Mouse (Mus musculus) cerebellum, adult 2 months (tissue): Measurements from ENCODE around the gene Muc13. TPM values are rescaled to one million over a fixed set of nuclear protein-coding genes. Genes with fewer than 3 reads are reported as not detected.

ENCODE experiments used
- DNase-seq, 2 experiments: peaks; one replicate each; pipeline ENCODE4 v3.0.0; 2021
- H3K27ac ChIP-seq: fragments of 200-500 bp; 2 replicates; pipeline ENCODE4 v1.5.1; 2012; ENCODE audit warnings: low read length, control low read depth, inconsistent platforms; ENCODE audit not compliant: insufficient read depth
- H3K27me3 ChIP-seq: fragments of 200-500 bp; 2 replicates; pipeline ENCODE4 v1.6.1; 2012; ENCODE audit warnings: inconsistent platforms, mild to moderate bottlenecking, low read length, moderate library complexity; ENCODE audit not compliant: control insufficient read depth, insufficient read depth
- H3K4me1 ChIP-seq: fragments of 200-500 bp; 2 replicates; pipeline ENCODE4 v1.6.1; 2011; ENCODE audit warnings: low read length; ENCODE audit not compliant: control insufficient read depth, insufficient read depth
- H3K4me3 ChIP-seq: fragments of 200-500 bp; replicated peaks from 2 replicates; pipeline ENCODE3; 2011; ENCODE audit warnings: mild to moderate bottlenecking, low read depth, low read length, control low read depth; ENCODE audit not compliant: insufficient read depth
- CTCF ChIP-seq: fragments of 200-500 bp; IDR thresholded peaks from 2 replicates; pipeline ENCODE4 v1.5.1; 2011; ENCODE audit warnings: low read depth, mild to moderate bottlenecking, control low read depth, low read length, moderate library complexity, borderline replicate concordance; ENCODE audit not compliant: insufficient read depth
- POLR2A ChIP-seq: fragments of 200-500 bp; IDR thresholded peaks from 2 replicates; pipeline ENCODE4 v1.6.1; 2011; ENCODE audit warnings: low read length, control low read depth, borderline replicate concordance; ENCODE audit not compliant: insufficient read depth
- WGBS: fragments of 180-500 bp; shearing (Covaris S2); methylation state at CpG from one replicate; pipeline ENCODE4 v1.1.7; 2018; 5-methylcytosine and 5-hydroxymethylcytosine counted together
- polyA plus RNA-seq: library from polyadenylated mRNA; depleted of rRNA; stranded (reverse); fragments of >200 nt; gene quantifications from 2 replicates; pipeline ENCODE4 v1.2.3, GENCODE M21; 2012

The Muc13 gene
- polyA plus RNA-seq, 1 experiment = 0.11 TPM

GRCm38 (mm10) chr16:33765477-33765876 lies 28.4 kb upstream of the Muc13 start:
- 99% methylated on average over 2 of the region's 2 CpGs for WGBS
- Histone ChIP-seq H3K4me3 (no peak overlapping the region), H3K4me1 (no peaks in the 10 kb centered on the region), H3K27me3 (no peaks in the 10 kb centered on the region), H3K27ac (no peak overlapping the region)
- no peak for DNase-seq
- TF ChIP-seq CTCF = no peak
- no peak for TF ChIP-seq POLR2A

DNA sequence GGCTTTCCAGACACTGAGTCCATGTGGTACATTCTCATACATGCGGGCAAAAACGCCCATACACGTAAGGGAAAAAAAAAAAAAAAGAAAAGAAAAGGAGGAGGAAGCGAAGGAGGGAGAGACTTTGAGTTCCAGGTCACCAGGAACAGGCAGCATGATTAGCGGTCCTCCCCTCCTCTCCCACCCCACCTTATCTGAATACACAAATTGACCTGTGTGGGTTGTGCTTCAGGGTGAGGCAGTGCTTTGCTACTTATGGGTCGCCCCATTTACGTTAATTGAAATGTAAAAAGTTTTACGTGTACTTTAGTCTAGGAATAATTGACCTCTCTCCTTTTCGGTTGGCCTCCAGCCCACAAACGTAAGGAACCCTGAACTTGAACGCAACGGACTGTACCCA lies 27.5 kb upstream of the Muc13 start:
- Histone ChIP-seq H3K27me3 (no peaks in the 10 kb centered on the region), H3K4me3 (no peak overlapping the region), H3K4me1 (no peaks in the 10 kb centered on the region), H3K27ac (no peak overlapping the region)
- DNase-seq = no peak
- TF ChIP-seq POLR2A (no peak), CTCF (no peak)
- 92% methylated on average over 12 of the region's 12 CpGs for WGBS

GRCm38 (mm10) chr16:33766757-33767156 lies 27.1 kb upstream of the Muc13 start:
- DNase-seq = no peak
- no peak overlapping the region for H3K4me3 ChIP-seq
- WGBS = 66% methylated on average over 15 of the region's 15 CpGs
- no peaks in the 10 kb centered on the region for H3K27me3 ChIP-seq
- TF ChIP-seq CTCF (no peak), POLR2A (no peak)
- no peaks in the 10 kb centered on the region for H3K4me1 ChIP-seq
- H3K27ac ChIP-seq = no peak overlapping the region

DNA sequence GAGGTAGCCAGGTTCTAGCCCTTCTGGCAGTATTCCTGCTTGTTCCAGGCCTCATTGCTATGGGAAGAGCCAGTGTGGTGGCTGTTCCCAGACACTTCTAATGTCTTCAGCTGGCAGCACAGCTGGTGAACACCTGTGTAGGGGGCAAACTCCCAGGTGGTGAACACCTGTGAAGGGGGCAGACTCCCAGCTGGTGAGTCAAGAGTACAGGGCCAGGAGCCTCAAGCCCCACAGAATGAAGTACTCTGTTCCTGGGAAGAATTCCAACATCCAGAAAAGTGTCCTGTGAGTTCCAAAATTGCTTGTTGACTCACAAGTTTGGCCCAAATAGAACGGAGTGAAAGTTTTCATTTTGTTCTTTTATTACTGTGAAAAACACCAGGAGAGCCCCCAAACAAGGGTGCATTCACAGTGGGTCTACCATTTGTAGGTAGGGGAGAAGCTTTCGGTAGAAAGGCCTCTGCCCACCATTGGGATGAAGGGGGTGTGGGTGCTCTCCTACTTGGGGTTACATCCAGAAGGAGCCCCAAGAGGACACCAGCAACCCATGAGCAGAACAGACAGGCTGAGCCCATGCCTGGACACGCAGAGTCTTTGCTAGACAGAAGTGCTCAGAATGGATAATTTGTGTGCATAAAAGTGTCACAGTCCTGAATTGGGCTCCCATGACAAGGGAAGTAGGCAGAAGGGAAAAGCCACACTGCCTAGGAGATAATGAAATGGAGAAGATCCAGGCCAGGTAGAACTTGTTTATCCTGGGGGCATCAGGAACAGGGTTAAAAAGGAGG lies 25.2 kb upstream of the Muc13 start:
- 86% methylated on average over 3 of the region's 3 CpGs for WGBS
- TF ChIP-seq POLR2A (no peak), CTCF (no peak)
- no peaks in the 10 kb centered on the region for H3K27me3 ChIP-seq
- no peak overlapping the region for H3K27ac ChIP-seq
- no peak for DNase-seq
- no peak overlapping the region for H3K4me3 ChIP-seq
- no peaks in the 10 kb centered on the region for H3K4me1 ChIP-seq

GRCm38 (mm10) chr16:33769848-33770247 lies 24.0 kb upstream of the Muc13 start:
- Histone ChIP-seq H3K27me3 (no peaks in the 10 kb centered on the region), H3K27ac (no peak overlapping the region), H3K4me1 (no peaks in the 10 kb centered on the region), H3K4me3 (no peak overlapping the region)
- no peak for DNase-seq
- TF ChIP-seq CTCF (no peak), POLR2A (no peak)
- WGBS = 92% methylated on average over 7 of the region's 7 CpGs

DNA sequence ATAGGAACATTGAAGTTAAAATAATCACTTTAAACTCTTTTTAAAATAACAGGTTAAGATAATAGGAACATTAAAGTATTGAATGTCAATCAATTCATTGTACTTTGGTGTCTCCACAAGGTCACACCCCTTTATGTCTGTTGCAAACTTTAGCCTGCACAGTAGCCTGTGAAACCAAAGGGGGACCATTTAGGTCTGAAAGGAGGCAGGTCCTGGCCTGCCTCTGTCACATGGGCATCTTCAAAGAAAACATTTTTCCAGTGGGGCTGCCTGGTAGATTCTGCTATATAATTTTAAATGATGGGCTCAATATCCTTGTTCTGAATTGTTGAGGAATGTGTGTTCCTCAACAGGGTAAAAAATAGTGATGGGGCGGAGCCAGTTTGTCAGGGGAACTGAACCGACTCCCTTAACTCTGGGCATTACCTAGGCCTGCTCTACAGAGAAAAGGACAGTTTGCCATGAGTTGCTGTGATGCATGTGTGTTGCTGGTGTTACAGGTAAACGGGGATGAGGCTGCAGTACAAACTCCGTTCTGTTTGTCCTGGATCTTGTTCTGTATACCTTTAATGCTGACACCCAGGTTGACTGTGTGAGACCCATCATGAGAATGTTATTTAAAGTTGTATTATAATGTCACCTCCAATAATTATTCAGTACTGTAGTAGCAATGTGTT lies 22.9 kb upstream of the Muc13 start:
- TF ChIP-seq POLR2A (no peak), CTCF (no peak)
- no peak for DNase-seq
- Histone ChIP-seq H3K27me3 (no peaks in the 10 kb centered on the region), H3K27ac (no peak overlapping the region), H3K4me3 (no peak overlapping the region), H3K4me1 (no peaks in the 10 kb centered on the region; the same call in 1 of the 2 replicates)
- 96% methylated on average over 4 of the region's 4 CpGs for WGBS

DNA sequence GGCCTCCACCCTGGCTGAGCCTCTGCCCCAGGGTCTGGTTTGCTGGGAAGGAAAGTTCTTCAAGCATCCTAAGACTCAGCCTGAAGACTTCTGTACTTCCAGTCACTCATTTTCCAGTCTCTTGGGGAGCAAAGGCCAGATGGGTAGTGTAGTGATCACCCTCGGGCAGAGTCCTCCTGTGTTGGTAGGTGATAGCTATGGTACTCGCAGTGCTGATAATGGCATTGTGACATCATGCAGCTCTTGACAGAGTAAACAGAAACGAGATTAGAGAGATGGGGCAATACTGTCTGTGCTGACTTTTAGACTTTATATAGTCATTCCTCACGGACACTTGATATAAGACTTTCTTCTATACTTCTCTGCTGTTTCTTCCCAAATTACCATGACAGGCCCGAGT lies 21.0 kb upstream of the Muc13 start:
- H3K27me3 ChIP-seq = no peaks in the 10 kb centered on the region
- no peak overlapping the region for H3K27ac ChIP-seq
- H3K4me1 ChIP-seq = no peaks in the 10 kb centered on the region; the same call in 1 of the 2 replicates
- 89% methylated on average over 5 of the region's 5 CpGs for WGBS
- no peak for DNase-seq
- TF ChIP-seq POLR2A (no peak), CTCF (no peak)
- H3K4me3 ChIP-seq = no peak overlapping the region

GRCm38 (mm10) chr16:33774972-33775371 lies 18.9 kb upstream of the Muc13 start:
- Histone ChIP-seq H3K27ac (no peak overlapping the region), H3K27me3 (no peaks in the 10 kb centered on the region), H3K4me1 (no peaks in the 10 kb centered on the region; the same call in 1 of the 2 replicates), H3K4me3 (no peak overlapping the region)
- TF ChIP-seq POLR2A = no peak
- no peak for TF ChIP-seq CTCF
- DNase-seq = peak; percentile 27 to 30
- 41% methylated on average over 3 of the region's 3 CpGs for WGBS
